Mouse (Mus musculus): ENCODE data around the gene Rras.

Rras gene

GRCm38 (mm10) chr7:45016761-45017160, 1.0 kb upstream of the Rras start:
- in situ Hi-C loops (cut with MboI; ENCODE audit: unreplicated experiment in 2 of 2) = loop anchor here (25.0 kb wide), 2 partner anchors 696 to 896 kb away; partner anchors contain the start of genes Ccdc114 (in 1 of the 2), Dbp (in 1 of the 2), Emp3 (in 1 of the 2) and Fam83e (in 1 of the 2)

GRCm38 (mm10) chr7:45019031-45019571, 1.3 kb downstream of the Rras start:
- in situ Hi-C loops (cut with MboI; ENCODE audit: unreplicated experiment in 2 of 2) = loop anchor here (25.0 kb wide), 2 partner anchors 693 to 893 kb away; partner anchors contain the start of genes Ccdc114 (in 1 of the 2), Dbp (in 1 of the 2), Emp3 (in 1 of the 2) and Fam83e (in 1 of the 2)

GRCm38 (mm10) chr7:45020225-45020624, 2.5 kb downstream of the Rras start:
- in situ Hi-C loops (cut with MboI; ENCODE audit: unreplicated experiment in 2 of 2) = loop anchor here (25.0 kb wide), 2 partner anchors 692 to 892 kb away; partner anchors contain the start of genes Ccdc114 (in 1 of the 2), Dbp (in 1 of the 2), Emp3 (in 1 of the 2) and Fam83e (in 1 of the 2)

- in situ Hi-C loops (cut with MboI; ENCODE audit: unreplicated experiment in 2 of 2) = loop anchor here (25.0 kb wide), 2 partner anchors 689 to 889 kb away; partner anchors contain the start of genes Ccdc114 (in 1 of the 2), Dbp (in 1 of the 2), Emp3 (in 1 of the 2) and Fam83e (in 1 of the 2)
Observed at GRCm38 (mm10) chr7:45023711-45024110, 6.0 kb downstream of the Rras start.

- in situ Hi-C loops (cut with MboI; ENCODE audit: unreplicated experiment in 2 of 2) = loop anchor here (25.0 kb wide), 2 partner anchors 688 to 888 kb away; partner anchors contain the start of genes Ccdc114 (in 1 of the 2), Dbp (in 1 of the 2), Emp3 (in 1 of the 2) and Fam83e (in 1 of the 2)
Observed at GRCm38 (mm10) chr7:45024281-45025248, 6.8 kb downstream of the Rras start.

- in situ Hi-C loops (cut with MboI; ENCODE audit: unreplicated experiment in 2 of 2) = no loop called here
Observed at GRCm38 (mm10) chr7:45025601-45026220, 8.0 kb downstream of the Rras start.

- in situ Hi-C loops (cut with MboI; ENCODE audit: unreplicated experiment in 2 of 2) = no loop called here
Observed at GRCm38 (mm10) chr7:45026256-45026655, 8.5 kb downstream of the Rras start.

- in situ Hi-C loops (cut with MboI; ENCODE audit: unreplicated experiment in 2 of 2) = no loop called here
Observed at GRCm38 (mm10) chr7:45027761-45028160, 10.0 kb downstream of the Rras start.

GRCm38 (mm10) chr7:45028351-45028750, 10.6 kb downstream of the Rras start:
- in situ Hi-C loops (cut with MboI; ENCODE audit: unreplicated experiment in 2 of 2) = no loop called here

GRCm38 (mm10) chr7:45029995-45030394, 12.2 kb downstream of the Rras start:
- in situ Hi-C loops (cut with MboI; ENCODE audit: unreplicated experiment in 2 of 2) = loop anchor here in 1 of 2 experiments (10.0 kb wide), 1 partner anchor 45 kb away; the partner anchor contains the start of gene Prmt1

- in situ Hi-C loops (cut with MboI; ENCODE audit: unreplicated experiment in 2 of 2) = loop anchor here in 1 of 2 experiments (10.0 kb wide), 1 partner anchor 46 kb away; the partner anchor contains the start of gene Prmt1
Observed at GRCm38 (mm10) chr7:45030857-45031256, 13.1 kb downstream of the Rras start.

GRCm38 (mm10) chr7:45033722-45034359, 16.1 kb downstream of the Rras start:
- in situ Hi-C loops (cut with MboI; ENCODE audit: unreplicated experiment in 2 of 2) = loop anchor here in 1 of 2 experiments (10.0 kb wide), 1 partner anchor 49 kb away; the partner anchor contains the start of gene Prmt1

- in situ Hi-C loops (cut with MboI; ENCODE audit: unreplicated experiment in 2 of 2) = loop anchor here in 1 of 2 experiments (10.0 kb wide), 1 partner anchor 51 kb away; the partner anchor contains the start of gene Prmt1
Observed at GRCm38 (mm10) chr7:45035631-45036030, 17.9 kb downstream of the Rras start.

GRCm38 (mm10) chr7:45036702-45037101, 18.9 kb downstream of the Rras start:
- in situ Hi-C loops (cut with MboI; ENCODE audit: unreplicated experiment in 2 of 2) = loop anchor here in 1 of 2 experiments (10.0 kb wide), 1 partner anchor 52 kb away; the partner anchor contains the start of gene Prmt1

- in situ Hi-C loops (cut with MboI; ENCODE audit: unreplicated experiment in 2 of 2) = loop anchor here in 1 of 2 experiments (10.0 kb wide), 1 partner anchor 53 kb away; the partner anchor contains the start of gene Prmt1
Observed at GRCm38 (mm10) chr7:45037720-45038361, 20.1 kb downstream of the Rras start.

- in situ Hi-C loops (cut with MboI; ENCODE audit: unreplicated experiment in 2 of 2) = loop anchor here in 1 of 2 experiments (10.0 kb wide), 1 partner anchor 54 kb away; the partner anchor contains the start of gene Prmt1
Observed at GRCm38 (mm10) chr7:45038411-45038810, 20.6 kb downstream of the Rras start.

- in situ Hi-C loops (cut with MboI; ENCODE audit: unreplicated experiment in 2 of 2) = no loop called here
Observed at GRCm38 (mm10) chr7:45040851-45041250, 23.1 kb downstream of the Rras start.

GRCm38 (mm10) chr7:45043307-45043706, 25.5 kb downstream of the Rras start:
- in situ Hi-C loops (cut with MboI; ENCODE audit: unreplicated experiment in 2 of 2) = no loop called here

GRCm38 (mm10) chr7:45045741-45046140, 28.0 kb downstream of the Rras start:
- in situ Hi-C loops (cut with MboI; ENCODE audit: unreplicated experiment in 2 of 2) = no loop called here

Data from v-Abl transformed pro-B cells (cell line).